Mouse (Mus musculus) erythroid progenitor cell, adult 5-6 weeks (primary cell): Measurements from ENCODE around the gene Lrrc8a. TPM values are rescaled to one million over a fixed set of nuclear protein-coding genes. Genes with fewer than 3 reads are reported as not detected.
A peak's percentile ranks its signal among the peaks of the same experiment; 100 is the strongest.

Experiments used
- ATAC-seq: replicated peaks from 2 replicates; pipeline ENCODE4 v1.8.0; 2016; ENCODE audit warnings: moderate number of reproducible peaks, mild to moderate bottlenecking, moderate TSS enrichment, inconsistent platforms; ENCODE audit not compliant: poor library complexity, low FRiP score, severe bottlenecking
- total RNA-seq, 2 experiments: library from RNA; stranded (forward) in 1 of 2; stranded (reverse) in 1 of 2; fragments of 150-400 nt in 1 of 2; fragments of 186-747, 209-891 nt in 1 of 2; gene quantifications; 2 replicates each; pipeline versions ENCODE4 v1.2.3 to v1.2.4; 2015 to 2017; ENCODE audit warnings: low replicate concordance in 2 of 2

Gene Lrrc8a
- total RNA-seq, 2 experiments from 2014 or later = 9.6 to 10.7 TPM

DNA sequence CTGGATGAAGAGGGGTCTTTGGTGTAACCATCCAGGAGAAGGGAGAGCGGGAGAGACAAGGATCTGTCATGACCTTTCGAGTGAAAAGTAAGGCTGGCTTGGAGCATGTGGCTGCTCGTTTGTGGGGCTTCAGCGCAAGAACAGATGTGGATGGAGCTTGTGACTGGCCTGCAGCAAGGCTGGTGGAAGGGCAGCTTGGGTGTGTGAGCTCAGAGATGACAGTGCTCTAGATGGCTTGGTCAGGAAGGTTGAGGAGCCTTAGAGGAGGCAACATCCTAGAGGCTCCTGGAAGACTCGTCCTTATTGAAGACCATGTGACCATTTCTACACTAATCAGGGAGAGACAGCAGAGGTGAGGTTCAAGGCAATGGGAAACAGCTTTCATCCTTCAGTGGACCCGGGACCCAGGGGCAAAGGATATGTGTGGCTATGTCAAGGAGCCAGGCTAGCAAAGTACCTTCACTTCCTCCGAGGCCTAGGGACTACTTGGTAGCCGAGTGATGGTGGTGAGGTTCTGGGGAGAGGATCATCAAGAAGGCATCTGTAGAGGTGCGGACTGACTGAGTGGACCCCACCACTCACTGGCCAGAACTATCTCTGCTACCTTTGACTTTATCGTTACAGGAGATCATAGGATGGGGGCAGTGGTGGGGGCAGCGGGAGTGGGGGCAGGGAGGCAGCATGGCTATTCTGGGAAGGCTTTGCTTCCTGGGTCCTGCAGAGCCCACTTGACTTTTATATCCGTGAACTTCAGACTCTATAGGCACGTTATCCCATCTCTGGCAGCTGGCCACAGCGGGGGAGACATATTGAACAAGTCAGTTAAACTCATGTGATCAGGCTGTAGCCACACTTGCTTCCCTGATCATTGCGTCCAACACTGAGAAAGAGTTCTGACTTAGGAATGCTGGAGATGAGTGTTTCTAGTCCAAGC lies 21.9 kb downstream of the Lrrc8a start:
- no peak for ATAC-seq

- no peak for ATAC-seq
Observed at GRCm38 (mm10) chr2:30261064-30261736, 23.7 kb downstream of the Lrrc8a start.

DNA sequence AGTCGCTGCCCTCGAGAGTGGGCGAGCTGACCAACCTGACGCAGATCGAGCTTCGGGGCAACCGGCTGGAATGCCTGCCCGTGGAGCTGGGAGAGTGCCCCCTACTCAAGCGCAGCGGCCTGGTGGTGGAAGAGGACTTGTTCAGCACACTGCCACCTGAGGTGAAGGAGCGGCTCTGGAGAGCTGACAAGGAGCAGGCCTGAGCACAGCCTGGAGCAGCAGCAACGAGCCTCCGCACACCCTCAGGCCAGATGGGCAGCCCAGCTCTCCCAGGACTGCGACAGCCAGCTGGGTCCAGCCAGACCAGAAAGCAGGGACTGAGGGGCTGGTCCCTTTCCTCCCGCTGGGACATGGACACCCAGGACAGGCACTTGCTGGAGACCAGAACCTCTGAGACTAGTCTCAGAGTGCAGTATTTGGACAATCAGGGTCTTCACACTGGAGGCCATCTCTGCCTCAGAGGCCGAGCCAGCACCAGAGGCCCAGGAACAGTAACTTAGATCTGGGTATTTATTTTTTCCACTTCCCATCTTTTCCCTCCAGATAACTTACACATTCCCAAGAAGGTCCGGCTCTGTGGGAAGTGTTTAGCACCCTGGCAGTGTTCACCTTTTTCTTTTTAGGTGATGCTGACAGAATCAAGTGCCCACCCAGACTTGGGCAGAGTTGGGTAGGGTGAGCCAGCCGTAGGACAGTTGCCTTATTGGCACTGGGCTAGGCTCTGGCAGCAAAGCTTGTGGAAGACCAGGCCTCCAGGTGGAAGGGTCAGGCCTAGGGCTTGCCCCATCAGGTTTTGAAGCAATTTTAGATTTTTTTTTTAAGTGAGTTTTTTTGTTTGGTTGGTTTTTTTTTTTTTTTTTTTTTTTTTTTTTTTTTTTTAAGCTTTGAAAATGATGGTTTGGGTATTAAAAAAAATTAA lies 24.7 kb downstream of the Lrrc8a start:
- ATAC-seq = no peak

DNA sequence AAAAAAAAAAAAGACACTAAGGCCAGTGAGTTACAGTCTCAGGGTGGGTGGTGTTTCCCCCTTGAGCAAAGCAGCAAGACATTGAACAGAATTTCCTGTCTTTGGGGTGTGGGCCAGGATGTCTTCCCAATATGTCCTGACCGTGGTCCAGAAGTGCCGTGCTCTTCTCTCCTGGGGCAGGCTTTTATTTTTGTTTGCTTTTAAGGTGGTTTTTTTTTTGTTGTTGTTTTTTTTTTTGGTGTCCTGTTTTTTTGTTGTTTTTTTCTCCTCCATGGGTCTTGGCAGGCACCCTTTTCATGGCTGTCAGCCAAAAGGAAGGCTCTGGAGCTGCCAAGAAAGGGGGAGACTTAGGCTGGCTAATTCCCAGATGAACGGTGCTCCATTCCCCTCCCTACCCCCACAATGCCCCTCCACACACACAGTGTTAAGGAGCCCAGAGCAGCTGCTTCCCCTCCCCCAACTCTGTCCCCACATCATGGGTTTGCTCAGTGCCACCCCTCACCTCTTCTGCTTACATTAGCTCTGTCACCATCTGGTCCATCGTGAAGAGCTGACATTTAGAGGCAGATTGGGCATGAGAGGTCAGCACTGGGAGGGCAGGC lies 25.4 kb downstream of the Lrrc8a start:
- no peak for ATAC-seq

DNA sequence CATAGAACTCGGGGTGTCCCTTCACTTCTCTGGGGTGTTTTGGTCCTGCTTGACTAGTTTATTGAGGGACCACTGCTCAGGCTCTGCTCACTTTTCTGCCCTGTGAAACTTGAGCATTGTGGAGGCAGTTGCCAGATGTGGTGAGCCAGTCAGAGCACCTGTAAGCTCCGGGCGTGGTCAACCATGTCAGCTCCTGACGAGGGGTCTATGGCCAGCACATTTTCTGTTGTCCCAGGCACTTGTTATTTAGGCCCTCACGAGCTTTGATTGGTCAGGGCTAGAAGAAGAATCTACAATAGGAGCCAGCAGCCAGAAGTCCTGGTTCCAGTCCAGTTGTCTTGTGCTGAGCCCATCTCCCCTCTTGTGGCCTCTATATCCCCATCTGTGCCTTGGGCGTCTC lies 26.3 kb downstream of the Lrrc8a start:
- no peak for ATAC-seq

GRCm38 (mm10) chr2:30264671-30265519 lies 27.4 kb downstream of the Lrrc8a start:
- ATAC-seq = no peak

DNA sequence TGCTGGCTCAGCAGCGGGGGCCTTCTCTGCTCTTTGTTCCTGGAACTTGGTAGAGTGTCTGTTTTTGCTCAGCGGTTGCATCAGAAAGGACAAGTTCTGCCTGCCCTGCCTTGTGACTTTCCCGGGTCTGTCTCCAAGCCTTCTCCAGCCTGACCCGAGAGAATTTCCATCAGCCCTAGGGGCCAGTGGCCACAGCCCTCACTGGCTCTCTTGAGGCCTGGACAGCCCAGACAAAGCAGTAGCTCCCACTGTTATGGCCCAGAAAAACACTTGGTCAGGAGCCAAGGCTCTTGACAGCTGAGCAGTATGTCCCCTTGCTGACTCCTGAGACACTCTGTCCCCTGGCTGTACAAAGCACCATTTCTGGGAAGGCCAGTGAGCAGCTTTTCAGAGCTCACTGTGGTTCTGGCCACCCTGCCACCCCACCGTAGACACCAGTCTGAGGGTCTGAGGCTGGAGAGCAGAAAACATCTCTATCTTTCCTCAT lies 28.3 kb downstream of the Lrrc8a start, which contains the start of gene Phyhd1:
TSS of gene Phyhd1 (plus strand) at position 437 of the 487 bp plus-strand sequence.
- no peak for ATAC-seq

GRCm38 (mm10) chr2:30266392-30266941 lies 29.0 kb downstream of the Lrrc8a start:
- no peak for ATAC-seq

DNA sequence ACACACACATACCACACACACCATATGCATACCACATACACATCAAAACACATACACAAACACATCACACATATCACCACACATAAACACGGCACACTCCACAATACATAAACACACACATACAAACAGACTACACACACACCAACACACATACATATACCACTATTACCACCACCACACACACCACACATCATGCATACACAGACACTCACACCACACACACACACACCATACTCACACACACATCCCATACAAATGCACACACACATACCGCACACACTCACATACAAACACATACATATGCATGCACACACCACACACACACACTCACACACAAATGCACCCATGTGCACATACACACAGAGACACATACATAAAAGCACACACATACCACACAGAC lies 30.0 kb downstream of the Lrrc8a start:
- ATAC-seq = no peak

- ATAC-seq = no peak
Observed at GRCm38 (mm10) chr2:30268371-30268770, 30.9 kb downstream of the Lrrc8a start.

DNA sequence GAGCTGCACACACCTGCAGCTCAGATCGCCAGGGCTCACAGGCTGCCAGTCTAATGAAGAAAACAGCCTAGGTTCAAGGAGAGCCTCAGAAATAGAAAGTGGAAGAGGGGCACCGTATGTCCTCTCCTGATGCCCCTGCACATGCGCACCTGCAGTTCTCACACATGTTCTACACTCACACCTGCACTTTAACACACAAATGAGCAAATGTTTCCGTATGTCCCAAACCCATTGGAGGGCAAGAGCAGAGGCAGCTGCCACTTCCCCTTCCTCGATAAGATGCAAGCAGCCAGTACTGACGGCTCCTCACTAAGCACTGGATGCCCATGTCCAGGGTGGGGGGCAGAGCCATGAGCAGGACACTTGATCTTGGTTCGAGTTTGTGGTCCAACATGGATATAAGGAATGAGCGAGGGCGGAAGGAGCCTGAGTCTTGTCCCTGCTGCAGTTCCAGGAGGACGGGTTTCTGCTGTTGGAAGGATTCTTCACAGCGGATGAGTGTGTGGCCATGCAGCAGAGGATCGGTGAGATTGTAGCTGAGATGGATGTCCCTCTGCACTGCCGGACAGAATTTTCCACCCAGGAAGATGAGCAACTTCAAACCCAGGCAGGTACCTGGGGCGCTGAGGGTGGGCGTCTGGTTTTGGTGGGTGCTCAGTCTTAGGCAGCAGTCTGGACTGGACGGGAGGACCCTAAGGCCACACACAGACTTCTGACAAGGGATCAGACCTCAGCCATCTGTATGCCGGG lies 31.9 kb downstream of the Lrrc8a start:
- ATAC-seq = no peak

DNA sequence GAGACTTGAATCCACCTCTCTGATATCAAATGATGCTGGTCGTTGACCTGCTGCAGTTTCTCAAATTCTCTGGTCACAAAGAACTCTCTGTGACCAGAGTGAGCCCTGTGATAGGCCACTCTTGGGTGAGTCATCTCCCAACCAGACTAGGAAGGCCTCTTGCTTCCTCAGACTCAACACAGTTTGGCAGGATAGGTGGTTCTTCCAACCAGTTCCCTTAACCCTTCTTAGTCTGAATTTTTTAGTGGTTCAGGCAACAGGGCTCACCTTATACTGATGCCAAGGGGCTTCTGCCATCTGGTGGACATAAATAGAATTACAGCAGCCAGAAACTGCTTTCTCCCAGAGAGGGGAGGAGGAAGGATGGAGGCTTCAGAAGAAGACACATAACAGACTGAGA lies 32.6 kb downstream of the Lrrc8a start:
- ATAC-seq = peak; percentile 66

- no peak for ATAC-seq
Observed at GRCm38 (mm10) chr2:30280743-30281142, 43.2 kb downstream of the Lrrc8a start, which contains the start of gene Gm28038. Gm28038 (plus strand) TSS chr2:30281043.

DNA sequence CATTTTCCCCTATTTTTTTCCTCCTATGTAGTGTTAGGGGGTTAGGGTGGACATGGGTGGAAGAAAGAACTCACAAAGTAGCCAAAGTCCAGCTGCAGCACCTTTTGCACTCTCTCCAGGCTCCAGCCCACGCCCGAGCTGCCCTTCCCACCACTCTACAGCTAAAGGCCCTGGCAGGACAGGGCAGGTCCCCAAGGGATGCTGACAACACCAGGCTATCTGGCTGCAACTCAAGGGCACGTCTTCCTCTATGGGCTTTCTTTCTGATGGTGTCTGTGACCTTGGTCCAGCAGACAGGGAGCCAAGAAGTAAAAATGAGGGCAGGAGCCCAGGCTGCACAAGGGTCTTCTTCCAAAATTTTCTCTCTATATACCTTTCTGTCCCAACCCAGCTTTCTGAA lies 44.1 kb downstream of the Lrrc8a start:
- ATAC-seq = no peak

GRCm38 (mm10) chr2:30283193-30283592 lies 45.7 kb downstream of the Lrrc8a start:
- no peak for ATAC-seq

DNA sequence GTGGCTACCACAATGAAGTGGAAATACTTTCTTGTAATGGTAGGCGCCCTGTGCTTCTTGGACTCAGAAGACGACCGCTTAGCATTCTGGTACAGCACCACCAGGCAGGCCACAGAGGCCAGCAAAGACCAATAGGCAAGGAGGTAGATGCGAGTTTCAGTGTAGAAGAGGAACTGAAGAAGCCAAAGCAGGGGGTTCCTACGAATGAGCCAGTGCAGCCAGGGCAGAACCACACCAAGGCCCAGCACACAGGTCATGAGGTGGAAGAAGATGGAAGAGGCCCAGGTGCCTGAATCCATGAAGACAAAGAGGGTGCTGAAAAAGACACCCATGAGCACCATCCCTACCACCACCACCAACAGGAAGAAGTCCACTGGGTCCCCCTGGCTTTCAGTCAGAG lies 47.5 kb downstream of the Lrrc8a start:
- ATAC-seq = no peak

- ATAC-seq = peak; percentile 62
Observed at GRCm38 (mm10) chr2:30285416-30286181, 48.1 kb downstream of the Lrrc8a start.
